Mouse (Mus musculus) c-Kit-positive CD71-negative TER-119-negative erythroid progenitor cells, embryonic 14.5 days (primary cell): Measurements from ENCODE around the gene Fzd1.

Experiments used
- DNase-seq: peaks from one replicate; pipeline ENCODE4 v3.0.0-alpha.2; 2013; ENCODE audit warnings: low read depth

Fzd1 gene

GRCm38 (mm10) chr5:4753161-4753560 is 4.7 kb downstream of the Fzd1 start:
- no peak for DNase-seq

GRCm38 (mm10) chr5:4742722-4743121 is 15.1 kb downstream of the Fzd1 start:
- no peak for DNase-seq

- no peak for DNase-seq
Measured at GRCm38 (mm10) chr5:4737013-4737412, 20.8 kb downstream of the Fzd1 start.

- DNase-seq: no peak
Measured at GRCm38 (mm10) chr5:4735461-4735860, 22.4 kb downstream of the Fzd1 start.

GRCm38 (mm10) chr5:4733239-4733638 is 24.6 kb downstream of the Fzd1 start:
- no peak for DNase-seq

- DNase-seq: no peak
Measured at GRCm38 (mm10) chr5:4732241-4733229, 25.3 kb downstream of the Fzd1 start.

- no peak for DNase-seq
Measured at GRCm38 (mm10) chr5:4731743-4732215, 26.1 kb downstream of the Fzd1 start.

- no peak for DNase-seq
Measured at GRCm38 (mm10) chr5:4731064-4731463, 26.8 kb downstream of the Fzd1 start.
